ENCODE assay signal across 11 mouse cellular contexts in the genomic region with DNA sequence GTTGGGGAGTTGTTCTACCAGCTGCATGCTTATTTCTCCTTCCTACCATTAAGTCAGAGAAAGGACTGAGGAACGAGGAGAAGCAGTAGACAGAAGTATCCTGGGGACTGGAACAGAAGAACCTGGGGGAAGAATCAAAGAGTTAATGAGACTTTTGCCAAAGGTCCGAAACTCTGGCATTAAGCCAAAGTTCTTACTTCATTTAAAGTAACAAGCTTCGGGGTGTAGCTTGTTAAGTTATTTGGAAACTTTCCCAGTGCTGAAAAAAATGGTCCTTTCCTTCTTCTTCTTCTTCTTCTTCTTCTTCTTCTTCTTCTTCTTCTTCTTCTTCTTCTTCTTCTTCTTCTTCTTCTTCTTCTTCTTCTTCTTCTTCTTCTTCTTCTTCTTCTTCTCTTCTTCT. TPM values are rescaled to one million over a fixed set of nuclear protein-coding genes. Genes with fewer than 3 reads are reported as not detected.
"Had no signal": no experiment of that assay in that cellular context is flagged by ENCODE, and none has a peak within 500 bp of the region (broad histone marks: within the 10 kb centered on the region; RNA-seq: fewer than 3 reads in every experiment).

No protein-coding gene starts in this region.

RNA-seq across cellular contexts. Expression of a gene that starts 44.3 kb away (rescaled TPM):
- polyA plus RNA-seq: neural tube, embryonic 13.5 days; neural tube, embryonic 14.5 days; neural tube, embryonic 15.5 days; small intestine, adult 2 months; spleen, adult 2 months; stomach, embryonic 14.5 days; stomach, embryonic 15.5 days; stomach, embryonic 16.5 days; stomach, postnatal 0 days; thymus, postnatal 0 days; urinary bladder, adult 2 months had no signal
